Mouse (Mus musculus) cerebellum, adult 8-10 months (tissue): ENCODE data around the gene Ciart.
A peak's percentile ranks its signal among the peaks of the same experiment; 100 is the strongest.
"Not testable (repeated sequence)": the region's sequence is repeated elsewhere in the genome, so short reads cannot be mapped to it uniquely, and the experiment has no call there.

Source experiments
- DNase-seq: peaks from one replicate; pipeline ENCODE4 v3.0.0; 2022

The Ciart gene

GRCm38 (mm10) chr3:95901616-95902372 lies 19.7 kb upstream of the Ciart start:
- no peak for DNase-seq

GRCm38 (mm10) chr3:95899800-95900524 lies 17.9 kb upstream of the Ciart start:
- no peak for DNase-seq

GRCm38 (mm10) chr3:95895501-95895900 lies 13.4 kb upstream of the Ciart start:
- DNase-seq = not testable (repeated sequence)

- DNase-seq = peak; percentile 52
Observed at GRCm38 (mm10) chr3:95894317-95895160, 12.5 kb upstream of the Ciart start.

GRCm38 (mm10) chr3:95893606-95894316 lies 11.7 kb upstream of the Ciart start, which contains the start of gene Aph1a:
Gene Aph1a (plus strand): TSS chr3:95893969.
- DNase-seq = peak; percentile 96

- no peak for DNase-seq
Observed at GRCm38 (mm10) chr3:95893126-95893525, 11.1 kb upstream of the Ciart start.

- DNase-seq = no peak
Observed at GRCm38 (mm10) chr3:95892066-95893052, 10.3 kb upstream of the Ciart start.

- DNase-seq = no peak
Observed at GRCm38 (mm10) chr3:95891211-95892065, 9.4 kb upstream of the Ciart start, which contains the start of gene BC028528. Gene BC028528 (minus strand): TSS chr3:95892005.

GRCm38 (mm10) chr3:95889664-95890063 lies 7.6 kb upstream of the Ciart start:
- DNase-seq = no peak

- DNase-seq = no peak
Observed at GRCm38 (mm10) chr3:95887596-95887995, 5.5 kb upstream of the Ciart start.

- DNase-seq = no peak
Observed at GRCm38 (mm10) chr3:95884400-95884799, 2.3 kb upstream of the Ciart start.

DNA sequence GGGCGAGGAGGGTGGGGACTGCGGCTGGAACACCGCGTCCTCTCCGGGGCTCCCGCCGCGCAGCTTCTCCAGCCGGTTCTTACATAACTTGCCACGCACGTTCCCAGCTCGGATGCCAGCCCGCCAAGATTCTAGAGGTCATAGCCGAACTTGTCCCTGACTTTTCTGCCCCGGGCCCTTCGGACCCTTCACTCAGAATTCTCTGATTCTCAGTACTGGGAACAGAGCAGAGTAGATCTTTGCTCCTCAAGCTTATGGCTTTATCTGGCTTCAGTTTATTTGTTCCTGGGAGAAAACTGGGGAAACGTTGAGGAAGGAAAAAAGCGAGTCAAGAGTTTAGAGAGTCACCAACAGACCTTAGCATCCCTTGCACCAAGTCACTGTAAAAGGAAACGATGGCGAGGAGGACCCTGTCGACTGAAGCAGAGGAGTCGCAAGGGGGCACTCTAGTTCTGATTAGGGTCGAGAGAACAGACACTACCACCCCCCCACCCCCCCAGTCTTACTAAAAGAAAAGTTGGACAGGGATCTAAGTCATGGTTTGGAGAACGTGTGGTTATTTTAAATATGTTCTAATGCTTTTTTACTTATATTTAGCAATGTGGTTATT lies 870 bp upstream of the Ciart start:
- DNase-seq = peak; percentile 57

GRCm38 (mm10) chr3:95879063-95879462 lies 3.0 kb downstream of the Ciart start:
- no peak for DNase-seq

GRCm38 (mm10) chr3:95872048-95872447 lies 10.0 kb downstream of the Ciart start:
- DNase-seq = no peak

DNA sequence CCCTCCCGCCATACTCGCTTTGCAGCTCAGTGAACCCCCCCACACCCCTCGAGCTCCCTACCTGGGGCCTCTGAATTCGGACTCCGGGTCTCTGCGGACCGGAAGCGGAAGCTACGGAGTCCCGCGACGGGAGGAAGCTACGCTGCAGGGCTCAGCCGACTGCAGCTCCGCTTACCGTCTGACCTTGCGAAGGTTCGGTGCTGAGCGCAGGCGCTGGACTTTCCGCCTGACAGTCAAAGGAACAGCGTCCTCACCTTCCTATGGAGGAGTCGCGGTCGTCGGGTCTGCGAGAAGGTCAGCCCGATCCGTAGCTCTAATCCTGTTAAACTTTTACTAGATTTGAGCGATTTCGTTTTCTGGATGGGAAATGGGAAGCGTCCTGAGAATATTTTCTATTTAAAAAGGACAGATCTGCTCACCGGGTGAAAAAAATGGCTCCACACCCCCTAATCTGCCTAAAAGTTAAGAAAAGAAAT lies 10.6 kb downstream of the Ciart start, which contains the start of gene Mrps21:
Gene Mrps21, minus strand, starts transcription at position 128 of the 476 bp plus-strand sequence.
- DNase-seq = peak; percentile 79

DNA sequence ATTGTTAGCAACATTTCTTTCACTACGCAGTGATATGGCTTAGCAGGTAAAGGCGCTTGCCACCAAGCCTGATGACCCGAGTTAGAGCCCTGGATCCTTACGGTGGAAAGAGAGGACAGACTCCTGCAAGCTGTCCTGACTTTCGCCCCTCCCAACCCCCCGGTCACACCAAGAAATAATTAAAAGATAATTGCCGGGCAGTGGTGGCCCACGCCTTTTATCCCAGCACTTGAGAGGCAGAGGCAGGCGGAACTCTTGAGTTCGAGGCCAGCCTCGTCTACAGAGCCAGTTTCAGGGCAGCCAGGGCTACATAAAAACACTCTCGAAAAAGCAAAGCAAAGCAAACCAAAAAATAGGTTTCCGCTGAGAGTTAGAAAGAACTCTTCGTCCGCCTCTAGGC lies 11.1 kb downstream of the Ciart start:
- DNase-seq = no peak

DNA sequence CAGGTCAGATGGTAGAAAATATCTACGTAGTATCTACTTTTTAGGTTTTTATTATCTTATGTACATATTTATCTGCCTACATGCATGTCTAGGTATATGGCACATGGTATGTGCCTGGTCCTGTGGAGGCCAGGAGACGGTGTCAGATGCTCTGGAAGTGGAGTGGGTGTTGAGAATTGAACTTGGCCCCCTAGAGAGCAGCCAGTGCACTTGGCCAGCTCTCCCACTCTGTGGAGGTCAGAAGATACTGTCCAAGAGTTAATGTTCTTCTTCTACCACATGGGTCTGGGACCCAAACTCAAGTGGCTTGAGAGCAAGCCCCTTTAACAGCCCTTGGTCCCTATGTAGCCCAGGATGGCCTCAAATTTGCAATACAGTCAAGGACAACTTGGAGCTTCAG lies 14.6 kb downstream of the Ciart start:
- DNase-seq = no peak

- DNase-seq = no peak
Observed at GRCm38 (mm10) chr3:95866071-95866470, 16.0 kb downstream of the Ciart start.

DNA sequence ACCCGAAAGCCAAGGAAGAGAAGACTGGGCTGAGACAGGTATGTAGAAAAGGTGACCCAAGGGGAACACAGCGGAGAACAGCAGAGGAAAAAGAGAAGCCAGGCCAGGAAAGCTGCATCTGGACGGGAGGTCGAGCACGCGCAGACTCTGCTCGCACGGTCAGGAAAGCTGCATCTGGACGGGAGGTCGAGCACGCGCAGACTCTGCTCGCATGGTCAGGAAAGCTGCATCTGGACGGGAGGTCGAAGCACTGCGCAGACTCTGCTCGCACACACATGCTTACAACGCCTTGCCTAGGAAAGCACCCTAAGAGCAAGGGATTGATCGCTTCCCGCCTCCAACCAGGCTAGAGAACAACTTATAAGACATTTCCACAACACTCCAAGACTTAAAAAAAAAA lies 16.5 kb downstream of the Ciart start:
- no peak for DNase-seq

- DNase-seq = no peak
Observed at GRCm38 (mm10) chr3:95865050-95865449, 17.0 kb downstream of the Ciart start.
